Mouse (Mus musculus) thymus, adult 18-20 months (tissue): ENCODE results near the gene Anapc16.
A peak's percentile ranks its signal among the peaks of the same experiment; 100 is the strongest.
"Not testable (repeated sequence)": the region's sequence is repeated elsewhere in the genome, so short reads cannot be mapped to it uniquely, and the experiment has no call there.

ENCODE experiments used
- DNase-seq, 2 experiments: peaks; one replicate each; pipeline ENCODE4 v3.0.0; 2022; ENCODE audit warnings: mixed read lengths in 2 of 2

Anapc16 gene

GRCm38 (mm10) chr10:60002673-60003212 lies at the start of gene Anapc16, which contains the start of gene Ascc1:
Gene Anapc16 (minus strand): TSS chr10:60003135.
Gene Ascc1 (plus strand): TSS chr10:60002805.
- DNase-seq, result peak; percentile 93 to 95

DNA sequence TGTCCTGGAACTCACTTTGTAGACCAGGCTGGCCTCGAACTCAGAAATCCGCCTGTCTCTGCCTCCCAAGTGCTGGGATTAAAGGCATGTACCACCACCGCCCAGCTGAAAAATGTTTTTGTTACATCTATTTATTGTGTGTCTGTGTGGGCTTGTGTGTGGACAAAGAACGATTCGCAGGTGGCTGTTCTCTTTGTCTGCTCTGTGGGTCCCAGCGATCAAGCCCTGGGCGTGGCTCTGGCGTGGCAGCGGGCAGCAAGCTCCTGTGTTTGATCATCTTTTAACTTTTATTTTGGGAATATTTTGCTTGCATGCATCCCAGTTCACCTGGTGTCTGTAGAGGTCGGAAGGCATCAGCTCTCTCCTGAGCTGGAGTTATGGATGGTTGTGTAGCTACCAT lies 47.6 kb upstream of the Anapc16 start:
- no peak for DNase-seq

DNA sequence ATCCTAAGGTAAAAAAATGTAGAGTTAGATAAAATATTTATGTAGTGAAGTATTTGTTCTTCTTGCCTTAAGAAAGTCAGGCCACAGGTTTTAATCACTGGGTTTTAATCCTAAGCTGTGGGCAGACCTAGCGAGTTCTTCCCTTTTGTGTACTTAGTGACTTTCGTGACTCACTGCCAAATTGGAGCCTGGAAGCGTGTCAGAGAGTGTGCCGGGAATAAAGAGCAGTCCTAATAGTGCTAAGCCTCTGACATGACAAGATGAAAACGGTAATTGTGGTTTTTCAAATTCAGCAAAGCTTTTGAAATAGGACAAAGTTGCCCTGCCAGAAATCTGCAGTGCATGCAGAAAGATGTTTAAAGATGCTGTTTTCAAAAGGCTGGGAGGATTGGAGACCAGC lies 43.8 kb upstream of the Anapc16 start:
- no peak for DNase-seq

DNA sequence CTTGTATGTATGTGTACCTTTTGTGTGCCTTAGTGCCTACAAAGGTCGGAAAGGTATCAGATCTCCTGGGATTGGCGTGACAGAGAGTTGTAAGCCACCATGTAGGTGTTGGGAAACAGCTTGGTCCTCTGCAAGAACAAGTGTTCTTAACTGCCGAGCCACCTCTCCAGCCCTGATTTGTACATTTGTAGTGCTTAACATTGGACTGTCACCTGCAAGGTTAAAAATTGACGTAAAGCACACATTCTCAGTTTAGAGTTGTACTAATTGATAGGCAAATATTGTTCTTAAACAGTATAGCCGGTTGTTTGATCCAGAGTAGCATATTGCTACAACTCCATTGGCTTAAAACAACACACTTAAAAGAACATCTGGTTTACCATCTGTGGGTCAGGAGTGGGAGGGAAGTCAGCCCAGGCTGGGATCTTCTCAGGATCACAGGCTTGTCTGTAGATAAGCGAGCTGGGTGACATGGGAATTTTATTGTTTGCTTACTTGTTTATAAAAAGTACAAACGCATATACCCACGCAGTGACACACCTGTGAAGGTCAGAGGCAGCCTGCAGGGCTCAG lies 39.5 kb upstream of the Anapc16 start:
- no peak for DNase-seq

- no peak for DNase-seq
These were observed 32.8 kb upstream of the Anapc16 start for GRCm38 (mm10) chr10:60035744-60036143.

DNA sequence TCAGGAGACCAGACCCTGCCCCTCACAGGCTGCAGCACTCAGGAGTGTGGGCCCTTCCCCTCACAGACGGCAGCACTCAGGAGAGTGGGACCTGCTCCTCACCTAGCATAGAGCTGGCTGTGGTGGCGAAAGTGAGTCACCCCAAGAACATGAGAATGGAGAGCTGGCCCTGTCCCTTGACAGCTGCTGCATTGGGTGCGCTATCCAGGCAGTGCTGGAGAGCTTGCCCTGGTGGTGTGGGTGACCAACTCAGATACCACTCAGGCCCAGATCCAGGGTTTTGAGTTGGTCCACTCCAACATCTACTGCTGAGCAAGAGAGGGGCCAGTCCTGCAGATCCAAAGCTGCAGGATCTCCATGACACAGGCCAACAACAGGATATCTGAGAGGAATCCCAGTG lies 31.7 kb upstream of the Anapc16 start:
- no peak for DNase-seq

- no peak for DNase-seq
These were observed 30.1 kb upstream of the Anapc16 start for GRCm38 (mm10) chr10:60033064-60033463.

DNA sequence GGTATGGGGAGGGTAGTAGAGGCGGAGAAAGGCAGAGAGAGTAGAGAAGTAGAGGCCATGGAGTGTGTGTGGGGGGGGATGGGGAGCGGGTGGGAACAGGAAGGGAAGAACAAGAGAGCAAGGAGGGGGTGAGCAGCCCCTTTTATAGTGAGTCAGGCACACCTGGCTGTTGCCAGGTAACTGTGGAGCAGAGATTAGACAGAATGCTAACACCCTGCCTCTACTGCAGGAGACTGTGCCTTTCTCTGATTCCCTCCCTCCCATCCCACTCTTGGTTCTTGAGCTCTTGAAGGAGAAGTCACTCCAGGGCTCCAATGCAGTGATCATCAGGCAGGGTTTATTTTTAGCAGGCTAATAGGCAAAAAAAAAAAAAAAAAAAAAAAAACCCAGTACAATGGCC lies 29.7 kb upstream of the Anapc16 start:
- DNase-seq, result no peak

- DNase-seq, result no peak
These were observed 29.1 kb upstream of the Anapc16 start for GRCm38 (mm10) chr10:60031985-60032384.

- no peak for DNase-seq
These were observed 28.6 kb upstream of the Anapc16 start for GRCm38 (mm10) chr10:60031562-60031961.

DNA sequence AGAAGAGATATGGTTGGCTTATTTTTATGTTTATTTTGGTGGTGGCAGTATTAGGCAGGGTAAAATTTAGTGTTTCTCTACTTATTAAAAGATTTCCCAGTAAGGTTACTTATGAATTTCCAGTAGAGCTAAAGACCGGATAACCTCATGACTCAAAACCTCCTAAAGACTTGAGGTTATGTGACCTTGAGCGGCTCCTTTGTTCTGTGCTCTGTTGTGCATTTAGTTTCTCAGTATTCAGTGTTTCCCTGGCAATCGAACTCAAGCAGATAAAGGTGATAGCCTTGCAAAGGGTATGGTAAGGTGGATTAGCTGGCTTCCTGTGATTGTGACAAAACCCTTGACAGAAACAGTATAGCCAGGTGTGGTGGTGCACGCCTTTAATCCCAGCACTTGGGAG lies 26.5 kb upstream of the Anapc16 start:
- DNase-seq, result no peak

DNA sequence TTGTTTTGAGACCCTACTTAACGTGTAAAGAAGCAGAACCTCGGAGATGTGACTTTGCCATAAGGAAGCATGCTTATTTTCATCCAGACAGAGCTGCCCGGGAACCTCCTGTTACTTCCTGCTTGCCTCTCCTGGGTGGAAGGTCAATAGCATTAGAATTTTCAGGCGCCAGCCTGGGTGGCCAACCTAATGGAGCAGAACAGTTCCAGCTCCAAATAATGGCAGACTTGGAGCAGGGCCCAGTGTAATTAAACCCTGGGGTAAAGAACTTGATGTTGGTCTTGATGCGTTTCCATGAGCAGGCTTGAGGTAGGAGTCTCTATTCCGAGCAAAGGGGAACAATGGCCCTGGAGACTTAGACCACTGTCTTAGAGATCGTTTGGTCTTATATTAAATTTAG lies 26.0 kb upstream of the Anapc16 start:
- no peak for DNase-seq

- DNase-seq, result peak; percentile 61 to 70
These were observed 25.2 kb upstream of the Anapc16 start for GRCm38 (mm10) chr10:60028181-60028580.

GRCm38 (mm10) chr10:60027619-60028084 lies 24.7 kb upstream of the Anapc16 start:
- DNase-seq, result no peak

DNA sequence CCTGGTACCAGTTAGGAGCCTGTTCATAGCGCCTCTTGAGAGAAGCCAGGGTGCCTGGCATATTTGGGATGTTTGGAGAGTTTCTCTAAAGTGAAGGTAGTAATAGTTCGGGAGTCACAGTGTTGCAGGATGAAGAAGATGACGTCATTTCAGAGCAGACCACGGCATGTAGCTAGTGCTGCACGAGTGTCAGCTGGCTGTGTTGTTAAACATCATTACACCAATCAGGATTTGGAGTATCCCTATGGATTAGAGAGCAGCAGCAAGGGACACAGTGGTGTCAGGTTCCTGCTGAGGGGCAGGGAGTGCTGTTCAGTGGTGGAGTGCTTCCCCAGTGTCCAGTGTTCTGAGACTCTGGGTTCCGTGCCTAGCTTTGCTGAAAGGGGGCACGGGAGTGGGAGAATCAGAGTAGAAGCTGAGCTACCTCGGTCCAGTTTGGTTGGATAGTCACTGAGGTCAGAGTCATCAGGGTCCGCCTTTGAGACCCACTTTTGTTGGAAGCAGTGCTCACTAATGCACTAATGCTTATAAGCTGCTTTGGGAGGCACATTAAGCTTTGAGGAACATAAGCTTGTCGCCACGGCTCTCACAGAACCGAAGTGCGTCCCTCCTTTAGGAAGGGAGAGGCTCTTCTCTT lies 23.9 kb upstream of the Anapc16 start:
- no peak for DNase-seq

DNA sequence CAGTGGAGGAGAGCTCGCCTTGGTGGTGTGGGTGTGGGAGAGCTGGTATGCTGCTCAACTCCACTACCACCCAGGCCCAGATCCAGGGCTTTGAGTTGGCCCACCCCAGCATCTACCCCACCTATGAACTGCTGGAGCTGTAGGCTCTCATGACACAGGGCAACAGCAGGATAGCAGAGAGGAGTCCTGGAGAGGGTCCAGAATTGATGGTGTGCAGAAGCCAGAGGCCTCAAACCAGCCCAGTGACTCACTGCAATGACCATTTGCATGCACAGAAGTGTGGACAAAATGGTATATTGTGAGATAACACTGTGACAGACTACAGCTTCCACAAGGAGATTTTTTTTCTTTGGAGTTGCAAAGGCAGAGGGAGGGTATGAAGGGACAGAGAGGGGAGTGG lies 20.8 kb upstream of the Anapc16 start:
- DNase-seq, result no peak

GRCm38 (mm10) chr10:60019299-60019698 lies 16.4 kb upstream of the Anapc16 start:
- DNase-seq, result no peak

DNA sequence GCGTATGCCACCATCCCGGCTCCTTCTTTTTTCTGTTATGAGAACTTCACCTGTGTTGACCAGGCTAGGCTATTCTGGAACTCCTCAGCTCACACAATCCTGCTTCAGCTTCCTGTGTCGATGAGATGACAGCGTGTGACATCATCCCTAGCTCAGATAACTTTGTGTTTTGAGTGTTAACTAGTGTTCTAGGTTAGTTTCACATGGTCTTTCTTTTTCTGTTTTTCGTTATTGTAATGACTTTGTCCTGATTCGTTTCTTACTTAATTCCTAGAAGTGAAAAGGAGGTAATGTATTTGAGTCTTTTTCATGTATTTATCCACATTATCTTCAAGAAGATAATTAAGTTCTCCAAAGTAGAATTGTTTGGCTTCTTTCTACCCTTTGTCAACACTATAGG lies 13.3 kb upstream of the Anapc16 start:
- no peak for DNase-seq

- DNase-seq, result no peak
These were observed 6.2 kb upstream of the Anapc16 start for GRCm38 (mm10) chr10:60009115-60009514.

DNA sequence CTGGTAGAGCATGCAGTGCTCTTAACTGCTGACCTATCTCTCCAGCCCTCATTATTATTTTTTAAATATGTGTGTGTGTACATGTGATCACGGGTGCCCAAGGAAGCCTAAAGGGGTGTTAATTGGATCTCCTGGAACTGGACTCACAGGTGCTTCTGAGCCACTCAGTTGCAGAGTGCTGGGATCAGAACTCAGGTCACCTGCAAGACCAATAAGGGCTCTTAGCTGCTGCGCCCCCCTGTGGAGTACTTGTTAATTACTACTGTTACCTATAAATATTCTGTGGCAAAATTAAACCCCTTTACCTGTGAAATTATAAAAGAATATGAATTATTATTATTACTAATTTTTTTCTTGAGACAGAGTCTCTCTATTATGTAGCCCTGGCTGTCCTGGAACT lies 2.3 kb upstream of the Anapc16 start:
- DNase-seq, result peak in 1 of 2 experiments; percentile 33

DNA sequence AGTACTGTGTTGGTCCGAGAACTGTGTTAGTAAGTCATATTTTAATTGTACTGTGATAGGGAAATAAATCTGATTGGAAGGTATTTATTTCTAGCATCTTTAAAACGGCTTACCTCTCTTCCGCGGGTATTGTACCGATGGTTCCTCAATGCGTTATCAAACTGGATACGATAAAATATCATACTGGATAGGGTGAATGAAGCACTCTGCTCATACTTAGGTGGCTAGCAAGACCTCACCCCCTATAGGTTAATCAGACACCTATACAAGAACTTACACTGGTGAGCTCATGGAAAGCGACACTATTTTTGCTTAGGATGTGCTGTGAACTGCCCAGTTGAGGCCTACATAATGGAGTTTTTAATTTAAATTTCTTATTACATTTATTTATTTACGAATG lies 912 bp upstream of the Anapc16 start:
- no peak for DNase-seq

DNA sequence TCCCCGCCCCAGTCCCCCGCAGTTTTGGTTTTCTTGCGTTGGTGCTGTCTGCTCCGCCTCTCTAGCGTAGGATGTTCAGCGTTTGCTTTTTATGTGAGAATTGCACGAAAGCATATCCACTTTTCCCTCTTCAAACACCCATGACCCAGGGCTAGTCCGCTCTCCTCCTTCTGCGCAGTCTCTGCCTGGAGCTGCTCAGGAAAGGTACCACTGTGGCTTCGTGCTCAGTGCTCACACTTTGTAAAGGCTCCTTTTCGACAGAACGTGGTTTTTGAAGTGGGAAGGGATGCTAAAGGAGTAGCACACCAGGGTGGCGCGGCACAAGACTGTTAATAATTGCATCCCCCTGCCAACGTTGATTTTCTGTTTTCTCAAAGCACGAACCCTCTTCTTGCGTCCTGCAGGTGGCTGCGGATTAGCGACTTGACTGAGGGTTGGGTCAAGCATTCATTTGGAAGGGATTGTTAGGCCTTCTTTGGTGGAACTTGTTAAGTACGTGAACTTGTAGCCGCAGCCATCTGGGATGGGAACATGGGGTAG lies 348 bp upstream of the Anapc16 start:
- no peak for DNase-seq

DNA sequence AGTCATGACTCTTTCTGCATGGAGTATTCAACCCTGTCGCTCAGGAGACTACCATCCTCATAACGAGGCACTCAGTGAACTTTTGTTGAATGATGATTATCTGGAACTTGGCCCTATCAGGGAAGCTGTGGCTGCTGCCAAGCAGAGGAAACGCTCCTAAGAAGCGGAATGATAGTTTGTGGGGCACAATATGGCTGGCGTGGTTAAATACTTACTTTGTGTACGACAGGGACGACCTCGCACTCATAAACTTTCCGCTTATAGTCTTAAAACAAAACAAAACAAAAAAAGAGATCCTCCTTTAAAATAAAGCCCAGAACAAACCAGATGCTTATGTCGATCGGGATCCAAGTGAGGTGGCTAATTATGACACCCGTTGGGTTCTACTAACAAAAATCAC lies 732 bp downstream of the Anapc16 start:
- no peak for DNase-seq

DNA sequence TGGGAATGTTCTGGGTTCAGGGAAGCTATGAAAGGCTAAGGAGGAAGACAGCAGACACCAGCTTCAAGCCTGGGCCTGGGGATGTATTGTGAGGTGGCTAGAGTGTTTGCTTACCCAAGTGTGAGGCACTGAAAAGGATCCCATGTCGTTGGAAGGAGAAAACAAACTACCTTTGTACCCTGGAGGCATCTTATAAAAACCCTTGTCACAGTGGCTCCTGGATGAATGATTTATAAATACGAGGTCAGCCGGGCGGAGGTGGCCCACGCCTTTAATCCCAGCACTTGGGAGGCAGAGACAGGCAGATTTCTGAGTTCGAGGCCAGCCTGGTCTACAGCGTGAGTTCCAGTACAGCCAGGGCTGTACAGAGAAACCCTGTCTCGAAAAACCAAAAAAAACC lies 1.3 kb downstream of the Anapc16 start:
- not testable (repeated sequence) for DNase-seq
